Mouse (Mus musculus): ENCODE data around the gene Kcnf1. TPM values are rescaled to one million over a fixed set of nuclear protein-coding genes. Genes with fewer than 3 reads are reported as not detected.
"Not testable (repeated sequence)": the region's sequence is repeated elsewhere in the genome, so short reads cannot be mapped to it uniquely, and the experiment has no call there.

Kcnf1 gene
- total RNA-seq, 2 experiments from 2014 or later = 35.1 to 36.1 TPM

- intact Hi-C loops (cut with DNase I) = no loop called here
- no peak for DNase-seq
These were observed 10.6 kb downstream of the Kcnf1 start for GRCm38 (mm10) chr12:17166116-17166515.

DNA sequence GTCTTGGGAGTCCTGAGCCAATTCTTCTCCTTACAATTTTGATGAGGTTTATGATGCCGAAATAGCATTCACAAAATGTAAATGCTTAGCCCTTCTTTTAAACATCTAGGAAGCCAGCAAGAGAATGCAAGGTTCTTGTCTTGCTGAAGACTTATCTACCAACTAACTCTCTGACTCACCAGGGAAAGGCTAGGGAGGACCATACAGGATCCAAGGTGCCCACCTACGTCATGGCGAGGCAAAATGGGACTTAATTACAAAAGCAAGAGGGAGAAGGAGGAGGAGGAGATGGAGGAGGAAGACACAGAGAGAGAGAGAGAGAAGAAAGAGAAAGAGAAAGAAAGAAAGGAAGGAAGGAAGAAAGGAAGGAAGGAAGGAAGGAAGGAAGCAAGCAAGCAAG lies 12.7 kb downstream of the Kcnf1 start:
- intact Hi-C loops (cut with DNase I) = loop anchor here (2.0 kb wide), 1 partner anchor 59 kb away; no protein-coding TSS in a partner anchor
- DNase-seq = no peak

DNA sequence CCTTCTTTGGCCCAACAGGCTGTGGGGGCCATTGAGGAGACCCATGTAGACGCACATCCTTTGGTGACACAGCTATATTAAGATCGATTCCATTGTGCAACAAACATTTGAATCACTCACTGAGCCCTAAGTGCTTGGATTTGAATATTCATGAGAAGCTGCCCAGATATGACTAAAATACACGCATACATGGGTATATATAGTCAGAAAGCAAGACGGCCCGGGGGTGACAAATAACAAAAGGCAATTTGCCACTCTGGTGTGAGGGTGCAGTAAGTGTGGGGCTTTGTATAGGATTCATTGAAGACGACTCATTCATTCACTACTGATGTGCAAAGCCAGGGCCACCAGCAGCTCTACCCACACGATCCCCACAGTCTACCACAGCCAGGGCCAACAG lies 17.1 kb downstream of the Kcnf1 start:
- DNase-seq = no peak
- intact Hi-C loops (cut with DNase I) = no loop called here

GRCm38 (mm10) chr12:17157558-17157957 lies 19.1 kb downstream of the Kcnf1 start:
- intact Hi-C loops (cut with DNase I) = no loop called here
- DNase-seq = no peak

DNA sequence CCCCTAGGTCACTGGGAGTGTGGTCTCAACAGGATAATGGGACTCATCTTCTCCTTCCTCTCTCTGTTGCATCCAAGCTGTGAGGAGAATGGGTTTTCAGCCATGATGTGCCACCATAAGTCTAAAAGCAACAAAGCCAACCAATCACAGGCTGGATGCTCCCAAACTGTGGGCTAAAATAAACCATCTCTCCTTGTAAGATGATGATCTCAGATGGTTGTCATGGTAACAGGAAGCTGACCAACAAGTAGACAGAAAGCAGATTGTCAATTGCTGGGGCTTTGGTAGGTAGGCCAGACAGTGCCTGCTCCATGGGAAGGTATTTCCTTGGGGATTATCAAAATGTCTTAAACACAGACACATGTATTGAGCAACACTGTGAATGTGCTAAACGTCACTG lies 20.9 kb downstream of the Kcnf1 start:
- intact Hi-C loops (cut with DNase I) = no loop called here
- no peak for DNase-seq

- intact Hi-C loops (cut with DNase I) = no loop called here
- no peak for DNase-seq
These were observed 23.8 kb downstream of the Kcnf1 start for GRCm38 (mm10) chr12:17152840-17153239.

DNA sequence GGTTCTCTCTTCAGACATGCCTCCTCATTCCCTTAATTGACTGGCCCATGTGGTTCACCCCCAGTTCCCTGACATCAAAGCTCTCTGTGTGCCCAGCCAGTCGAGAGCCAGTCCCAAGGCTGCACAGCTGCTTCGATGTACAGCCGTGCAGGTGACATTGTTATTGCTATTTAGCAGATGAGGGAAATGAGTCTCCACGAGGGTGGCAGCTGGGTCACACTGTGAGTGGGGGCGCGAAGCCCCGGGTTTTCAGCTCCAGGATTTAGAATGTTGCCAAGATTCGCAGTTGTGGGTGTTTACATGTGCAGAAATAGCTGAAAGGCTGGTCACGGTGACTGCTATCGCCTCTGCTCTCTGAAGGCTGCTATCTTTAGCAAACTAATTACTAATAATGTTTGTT lies 27.8 kb downstream of the Kcnf1 start:
- DNase-seq = no peak
- intact Hi-C loops (cut with DNase I) = no loop called here

GRCm38 (mm10) chr12:17141791-17142190 lies 34.9 kb downstream of the Kcnf1 start:
- intact Hi-C loops (cut with DNase I) = no loop called here
- no peak for DNase-seq

DNA sequence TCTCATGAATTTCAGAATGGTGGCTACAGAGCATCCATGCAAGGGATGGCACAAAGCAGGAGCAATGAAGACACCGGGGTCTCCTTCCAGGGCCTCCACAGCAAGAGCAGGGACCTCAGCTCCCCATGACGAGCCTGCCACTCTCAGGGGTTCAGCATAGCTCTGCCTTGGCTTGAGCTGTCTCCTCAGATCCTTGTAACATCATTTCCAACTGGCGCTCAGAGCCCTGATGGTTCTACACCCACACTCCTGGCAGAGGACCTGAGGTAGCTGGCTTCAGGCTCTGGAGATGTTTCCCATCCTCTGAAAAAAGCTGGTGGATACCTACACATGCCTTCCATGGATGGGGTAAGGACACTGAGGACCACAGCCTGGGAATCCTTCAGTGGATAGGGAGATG lies 36.3 kb downstream of the Kcnf1 start:
- intact Hi-C loops (cut with DNase I) = no loop called here
- no peak for DNase-seq

GRCm38 (mm10) chr12:17134546-17135096 lies 42.1 kb downstream of the Kcnf1 start:
- DNase-seq = no peak
- intact Hi-C loops (cut with DNase I) = no loop called here

DNA sequence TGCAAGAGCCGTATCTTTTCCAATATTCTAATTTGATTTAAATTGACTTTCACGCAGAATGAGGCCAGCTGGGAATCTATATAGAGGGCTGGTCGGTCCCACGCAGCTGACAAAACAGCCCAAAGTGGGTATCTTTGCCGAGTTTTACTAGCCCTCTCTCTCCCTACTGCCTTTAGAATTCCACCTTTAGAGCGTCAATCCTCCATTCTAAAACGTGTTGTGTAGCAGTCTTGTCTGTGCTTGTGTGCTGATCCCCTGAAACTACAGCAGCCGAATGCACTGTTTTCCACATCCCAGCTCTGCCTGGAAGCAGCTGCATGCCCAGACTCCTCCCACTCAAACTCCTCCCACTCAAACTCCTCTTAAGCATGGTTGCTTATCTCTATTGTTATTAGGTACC lies 44.4 kb downstream of the Kcnf1 start:
- intact Hi-C loops (cut with DNase I) = no loop called here
- DNase-seq = no peak

GRCm38 (mm10) chr12:17131563-17131962 lies 45.1 kb downstream of the Kcnf1 start:
- intact Hi-C loops (cut with DNase I) = no loop called here
- DNase-seq = no peak

- intact Hi-C loops (cut with DNase I); DNase-seq: not testable (repeated sequence)
These were observed 53.8 kb downstream of the Kcnf1 start for GRCm38 (mm10) chr12:17122881-17123280.

Other genes with a start within 250 kb of the Kcnf1 start
- 1 to 10 TPM in 1 of 2 experiments, under 1 TPM in 1; 0.68 to 1.1 TPM for gene Pqlc3, start 176.5 kb downstream of the Kcnf1 start, total RNA-seq (2021)
- gene 2410004P03Rik, start 165.2 kb downstream of the Kcnf1 start, total RNA-seq (2021) = 1 to 10 TPM; 1.2 to 2.4 TPM
- gene Pdia6, start 89.7 kb upstream of the Kcnf1 start, total RNA-seq (2021) = 100 to 1,000 TPM; 187 to 196 TPM
- gene Atp6v1c2, start 152.5 kb upstream of the Kcnf1 start, total RNA-seq (2021) = 1 to 10 TPM; 1.6 to 2.5 TPM
- 10 to 100 TPM; 21.1 to 21.5 TPM for gene Nol10, start 171.6 kb upstream of the Kcnf1 start, total RNA-seq (2021)

Measured in left cerebral cortex, postnatal 4 days (tissue).